Mouse (Mus musculus) bone marrow macrophage, adult 2 months (primary cell): ENCODE results near the gene Hs1bp3. TPM values are rescaled to one million over a fixed set of nuclear protein-coding genes. Genes with fewer than 3 reads are reported as not detected.

Source experiments
- H3K27ac ChIP-seq: 2 replicates; pipeline ENCODE4 v1.5.1; 2012; ENCODE audit warnings: low read depth, low read length; ENCODE audit not compliant: insufficient read depth
- H3K4me1 ChIP-seq: 2 replicates; pipeline ENCODE4 v1.6.1; 2012; ENCODE audit warnings: low read length; ENCODE audit not compliant: control insufficient read depth, insufficient read depth
- H3K4me3 ChIP-seq: 2 replicates; pipeline ENCODE4 v1.5.1; 2012; ENCODE audit warnings: mild to moderate bottlenecking, low read length, moderate library complexity; ENCODE audit not compliant: insufficient read depth
- CTCF ChIP-seq: IDR thresholded peaks from 2 replicates; pipeline ENCODE4 v1.5.1; 2012; ENCODE audit warnings: low read depth, mild to moderate bottlenecking, low read length, moderate library complexity
- POLR2A ChIP-seq: IDR thresholded peaks from 2 replicates; pipeline ENCODE4 v1.6.1; 2012; ENCODE audit warnings: mild to moderate bottlenecking, low read depth, low read length, borderline replicate concordance
- polyA plus RNA-seq: library from polyadenylated mRNA; stranded (reverse); fragments of >200 nt; gene quantifications from 2 replicates; pipeline ENCODE4 v1.2.4, GENCODE M21; 2012; ENCODE audit not compliant: missing spikeins, insufficient read depth, insufficient read length

Hs1bp3 gene
- polyA plus RNA-seq, 1 experiment, result 33.4 TPM

- TF ChIP-seq CTCF (no peak), POLR2A (no peak)
Observed at GRCm38 (mm10) chr12:8291157-8291853, 21.9 kb upstream of the Hs1bp3 start.

DNA sequence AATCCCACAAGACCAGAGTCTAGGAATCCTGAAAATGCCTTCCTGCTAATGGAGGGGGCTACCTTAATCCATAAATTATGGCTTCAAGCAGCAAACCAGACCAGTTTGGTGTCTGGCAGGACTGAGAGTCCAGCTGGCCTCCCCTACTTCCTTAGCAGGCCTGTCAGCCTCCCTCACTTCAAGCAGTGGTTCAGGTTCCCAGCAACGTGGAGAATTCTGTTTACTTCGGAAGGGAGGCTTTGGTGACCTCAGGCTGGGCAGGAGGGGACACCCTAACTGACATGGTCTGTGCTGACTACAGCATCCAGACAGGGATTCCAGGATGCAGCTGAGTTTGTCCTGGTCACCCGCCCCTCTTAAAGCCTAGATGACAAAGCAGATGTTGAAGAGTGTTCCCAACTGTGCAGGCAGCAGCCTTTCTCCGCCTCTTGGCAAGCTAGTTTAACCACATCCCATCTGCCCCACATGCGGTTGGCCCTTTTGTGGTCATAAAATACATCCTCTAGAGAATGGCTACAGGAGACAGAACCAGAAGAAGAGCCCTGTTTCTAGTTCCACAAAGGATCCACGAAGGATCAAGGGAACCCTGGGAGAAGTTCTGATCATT lies 17.8 kb upstream of the Hs1bp3 start:
- Histone ChIP-seq H3K27ac (no peak overlapping the region), H3K4me1 (peaks cover 14% of the 10 kb centered on the region), H3K4me3 (no peak overlapping the region)
- TF ChIP-seq CTCF, result no peak
- TF ChIP-seq POLR2A, result no peak

More at GRCm38 (mm10) chr12:8291157-8291853, 21.9 kb upstream of the Hs1bp3 start:
- H3K4me1 ChIP-seq, result peaks cover 14% of the 10 kb centered on the region
- no peak overlapping the region for H3K27ac ChIP-seq
- no peak overlapping the region for H3K4me3 ChIP-seq

GRCm38 (mm10) chr12:8296154-8296553 lies 17.1 kb upstream of the Hs1bp3 start:
- TF ChIP-seq CTCF (no peak), POLR2A (no peak)
- Histone ChIP-seq H3K4me3 (no peak overlapping the region), H3K27ac (no peak overlapping the region), H3K4me1 (peaks cover 14% of the 10 kb centered on the region)

DNA sequence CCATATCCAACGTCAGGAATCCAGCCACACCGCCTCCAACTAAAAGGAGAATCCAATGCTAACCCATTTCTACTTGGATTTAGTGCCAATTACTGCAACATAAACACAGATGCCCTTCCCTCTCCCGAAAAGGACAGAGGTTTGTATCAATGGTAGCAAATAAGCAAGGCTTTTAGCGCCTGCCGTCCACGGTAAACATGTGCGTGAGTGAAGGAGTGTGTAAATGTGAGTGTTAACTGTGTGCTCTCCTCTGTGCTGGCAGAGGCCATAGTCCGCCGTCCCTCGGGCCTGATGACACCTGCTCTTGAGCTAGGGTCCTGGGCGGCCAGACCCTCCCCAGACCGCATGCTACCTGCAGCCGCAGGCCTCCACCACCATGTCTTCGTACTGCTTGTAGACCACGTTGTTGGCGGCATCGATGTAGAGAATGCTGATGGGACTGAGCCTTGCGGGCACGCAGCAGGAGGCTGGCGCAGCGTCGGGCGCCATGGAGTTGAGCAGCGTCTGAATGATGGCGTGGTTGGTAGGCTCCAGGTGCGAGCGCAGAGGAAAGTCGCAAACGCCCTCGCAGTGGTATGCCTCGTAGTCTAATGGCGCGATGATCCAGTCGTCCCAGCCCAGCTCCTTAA lies 15.5 kb upstream of the Hs1bp3 start:
- Histone ChIP-seq H3K4me1 (peaks cover 14% of the 10 kb centered on the region), H3K4me3 (no peak overlapping the region), H3K27ac (no peak overlapping the region)
- TF ChIP-seq CTCF (no peak), POLR2A (no peak)

GRCm38 (mm10) chr12:8298361-8299142 lies 14.7 kb upstream of the Hs1bp3 start:
- peak overlapping the region; percentile 20 for H3K4me3 ChIP-seq
- no peak overlapping the region for H3K27ac ChIP-seq
- H3K4me1 ChIP-seq, result peaks cover 14% of the 10 kb centered on the region
- TF ChIP-seq CTCF (no peak), POLR2A (no peak)

DNA sequence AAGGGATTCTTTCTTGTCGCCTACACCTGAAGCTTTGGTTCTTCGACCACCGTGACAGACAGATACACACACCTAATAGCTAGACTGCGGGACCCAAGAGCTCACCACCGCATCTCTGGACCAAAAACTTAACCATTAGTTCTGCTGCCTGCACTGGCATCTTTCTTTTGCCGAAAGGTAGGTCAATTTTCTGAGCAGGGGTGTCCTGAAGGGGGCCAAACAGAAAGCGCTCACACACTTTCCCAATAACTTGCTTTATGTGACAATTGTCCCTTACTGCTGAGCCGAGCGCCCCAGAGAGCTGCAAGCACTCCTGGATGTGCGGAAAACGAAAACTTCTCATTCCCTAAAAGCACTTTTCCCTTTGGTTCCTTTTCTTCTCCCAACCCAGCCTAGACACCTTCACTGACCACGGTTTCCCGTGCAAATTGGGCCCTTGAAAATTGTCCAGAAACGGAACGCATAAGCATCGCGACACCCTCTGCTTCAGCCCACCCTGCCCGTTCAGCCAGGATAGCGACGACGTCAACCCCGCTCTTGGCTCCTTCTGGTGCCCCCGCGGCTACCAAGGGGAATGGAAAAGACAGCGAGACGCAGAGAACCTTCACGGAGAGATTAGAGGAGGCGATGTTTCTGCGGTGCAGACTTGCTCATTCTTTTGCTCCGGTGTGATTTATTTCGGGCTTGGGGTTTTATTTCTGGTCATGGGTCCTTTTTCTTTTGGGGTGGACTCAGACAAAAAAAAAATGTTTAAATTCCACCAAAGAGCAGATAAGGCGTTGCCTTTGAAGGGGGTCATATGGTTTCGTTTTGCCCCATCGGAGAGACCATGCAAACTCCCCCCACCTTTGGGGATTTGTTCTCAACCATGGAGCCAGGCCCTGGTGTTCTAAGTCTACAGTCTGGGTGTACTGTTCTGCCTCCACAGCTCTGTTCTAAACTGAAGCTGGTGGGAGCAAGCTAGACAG lies 13.8 kb upstream of the Hs1bp3 start:
- no peak overlapping the region for H3K27ac ChIP-seq
- H3K4me1 ChIP-seq, result peaks cover 14% of the 10 kb centered on the region
- TF ChIP-seq CTCF, result no peak
- no peak for TF ChIP-seq POLR2A
- peak overlapping the region; percentile 20; the same call in 1 of the 2 replicates for H3K4me3 ChIP-seq

GRCm38 (mm10) chr12:8300111-8300480 lies 13.1 kb upstream of the Hs1bp3 start:
- H3K4me3 ChIP-seq, result no peak overlapping the region; the same call in 1 of the 2 replicates
- H3K27ac ChIP-seq, result no peak overlapping the region
- TF ChIP-seq POLR2A, result no peak
- TF ChIP-seq CTCF, result no peak
- H3K4me1 ChIP-seq, result peaks cover 8% of the 10 kb centered on the region

DNA sequence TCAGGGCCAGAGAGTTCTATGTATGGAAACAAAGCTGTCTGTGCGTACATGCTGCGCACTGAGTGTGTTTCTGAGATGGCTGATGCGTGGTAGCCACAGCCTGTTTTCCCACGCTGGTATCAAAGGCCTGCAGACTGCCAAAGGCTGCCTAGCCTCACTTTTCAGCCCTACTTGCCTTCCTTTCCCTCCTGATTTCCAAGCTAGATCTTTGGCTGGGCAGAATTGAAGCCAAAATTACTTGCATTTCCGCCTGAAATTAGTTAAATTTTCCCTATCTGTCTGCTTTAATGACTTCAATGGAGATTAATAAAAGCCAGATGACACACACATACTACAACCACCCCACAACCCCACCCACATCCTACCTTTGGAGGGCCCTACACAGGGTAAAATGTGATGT lies 12.7 kb upstream of the Hs1bp3 start:
- H3K4me1 ChIP-seq, result peaks cover 4% of the 10 kb centered on the region
- no peak overlapping the region for H3K4me3 ChIP-seq
- TF ChIP-seq POLR2A, result no peak
- no peak for TF ChIP-seq CTCF
- no peak overlapping the region for H3K27ac ChIP-seq
